Mouse (Mus musculus) right cerebral cortex, postnatal 14 days (tissue): ENCODE measurements around the gene Rab31.

Source experiments
- DNase-seq: peaks from one replicate; pipeline ENCODE4 v3.0.0; 2022

Gene Rab31

GRCm38 (mm10) chr17:65700060-65700459 is 72.5 kb downstream of the Rab31 start:
- DNase-seq = no peak

DNA sequence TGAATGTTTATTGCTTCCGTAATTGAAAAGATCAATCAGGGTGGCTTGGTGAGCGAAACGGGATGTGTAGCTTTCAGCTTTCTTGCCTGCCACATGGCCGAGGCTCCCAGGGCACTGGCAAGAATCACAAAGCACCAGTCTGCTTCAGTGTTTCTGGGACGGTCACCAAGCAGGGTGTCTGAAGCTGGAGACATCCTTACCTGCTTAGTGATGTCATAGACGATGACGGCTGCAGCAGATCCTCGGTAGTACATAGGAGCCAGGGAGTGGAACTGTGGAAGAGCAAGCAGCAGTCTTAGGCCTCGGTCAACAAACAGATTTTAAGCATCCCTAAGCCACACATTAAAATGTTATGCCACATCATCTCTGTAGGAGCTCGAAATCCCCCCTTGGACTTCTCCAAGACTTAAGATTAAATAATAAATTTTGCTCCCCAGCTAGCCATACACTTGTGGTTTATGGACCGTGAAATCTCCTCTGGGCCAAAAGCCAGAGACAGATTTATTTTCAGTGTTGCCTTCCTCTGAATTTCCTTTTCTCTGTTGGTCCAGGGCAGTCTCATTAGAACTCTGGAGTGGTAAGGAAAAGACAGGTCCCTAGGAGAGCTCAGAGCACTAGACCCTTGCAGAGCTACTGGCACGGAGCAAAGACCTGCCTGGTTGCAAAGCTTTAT is 74.6 kb downstream of the Rab31 start:
- DNase-seq = no peak

DNA sequence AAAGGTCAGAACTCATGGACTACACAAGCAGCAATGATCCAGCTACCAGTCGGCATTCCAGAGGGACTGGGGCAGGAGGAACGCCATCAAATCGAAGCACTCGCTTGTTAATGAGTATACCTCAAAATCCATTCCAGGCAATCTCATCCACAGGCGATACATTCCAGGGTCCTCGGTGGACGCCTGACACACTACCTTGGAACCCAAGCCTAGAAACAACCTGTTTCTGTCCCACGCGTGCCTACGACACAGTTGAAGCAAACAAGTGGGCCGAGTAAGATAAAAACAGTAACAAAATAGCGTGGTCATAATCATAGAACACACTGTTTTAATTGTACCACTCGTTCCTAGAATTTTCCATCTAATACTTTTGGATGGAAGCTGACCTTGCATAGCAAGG is 75.6 kb downstream of the Rab31 start:
- no peak for DNase-seq

DNA sequence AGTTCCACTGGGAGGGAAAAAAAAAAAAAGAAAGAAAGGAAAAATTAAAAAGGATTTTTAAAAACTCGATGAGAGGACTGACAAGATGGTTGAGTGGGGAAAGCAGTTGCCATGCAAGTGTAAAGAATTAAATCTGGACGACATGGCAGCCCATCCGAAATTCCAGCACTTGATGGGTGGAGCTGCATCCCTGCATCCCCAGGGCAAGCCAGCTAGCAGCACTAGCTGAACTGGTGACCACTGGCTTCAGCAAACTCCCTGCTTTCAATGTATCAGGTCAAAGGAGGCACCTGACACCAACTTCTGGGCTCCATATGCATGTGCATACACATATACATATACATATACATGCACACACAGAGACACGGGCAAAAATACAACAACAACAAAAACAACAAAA is 80.3 kb downstream of the Rab31 start:
- no peak for DNase-seq

DNA sequence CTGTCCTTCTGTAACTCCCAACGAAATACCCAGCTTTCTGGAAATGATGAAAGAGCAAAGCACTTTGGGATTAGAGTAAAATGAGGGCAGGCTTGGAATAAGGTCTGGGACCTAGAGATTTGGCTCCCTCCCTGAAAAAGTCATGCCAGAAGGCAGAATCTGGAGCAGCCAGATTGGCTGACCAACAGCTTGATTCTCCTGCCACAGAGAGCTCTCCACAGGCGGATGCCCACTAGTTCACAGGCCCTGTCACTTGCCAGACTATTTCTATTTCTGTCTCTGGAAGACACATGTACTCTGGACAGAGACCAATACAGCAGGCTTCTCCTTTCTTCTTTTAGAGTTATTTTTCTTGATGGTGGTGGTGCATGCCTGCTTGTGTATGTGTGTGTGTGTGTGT is 88.8 kb downstream of the Rab31 start:
- DNase-seq = no peak

DNA sequence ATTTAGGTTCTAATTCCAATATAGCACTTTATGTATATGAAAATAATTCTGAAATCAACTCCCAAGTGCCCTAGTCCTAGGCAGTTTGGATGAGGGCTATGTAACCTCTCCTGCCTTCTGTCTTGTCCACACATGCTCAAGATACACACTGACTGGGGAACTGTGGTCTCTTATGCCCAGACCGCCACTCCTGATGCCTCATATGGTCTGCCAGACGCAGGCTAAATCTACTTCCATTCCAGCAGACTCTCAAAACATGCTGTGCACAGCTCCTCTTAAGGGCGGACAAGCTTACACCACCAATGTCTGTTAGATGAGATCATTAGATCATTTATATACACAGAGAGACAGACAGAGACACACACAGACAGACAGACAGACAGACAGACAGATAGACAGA is 89.2 kb downstream of the Rab31 start:
- no peak for DNase-seq

DNA sequence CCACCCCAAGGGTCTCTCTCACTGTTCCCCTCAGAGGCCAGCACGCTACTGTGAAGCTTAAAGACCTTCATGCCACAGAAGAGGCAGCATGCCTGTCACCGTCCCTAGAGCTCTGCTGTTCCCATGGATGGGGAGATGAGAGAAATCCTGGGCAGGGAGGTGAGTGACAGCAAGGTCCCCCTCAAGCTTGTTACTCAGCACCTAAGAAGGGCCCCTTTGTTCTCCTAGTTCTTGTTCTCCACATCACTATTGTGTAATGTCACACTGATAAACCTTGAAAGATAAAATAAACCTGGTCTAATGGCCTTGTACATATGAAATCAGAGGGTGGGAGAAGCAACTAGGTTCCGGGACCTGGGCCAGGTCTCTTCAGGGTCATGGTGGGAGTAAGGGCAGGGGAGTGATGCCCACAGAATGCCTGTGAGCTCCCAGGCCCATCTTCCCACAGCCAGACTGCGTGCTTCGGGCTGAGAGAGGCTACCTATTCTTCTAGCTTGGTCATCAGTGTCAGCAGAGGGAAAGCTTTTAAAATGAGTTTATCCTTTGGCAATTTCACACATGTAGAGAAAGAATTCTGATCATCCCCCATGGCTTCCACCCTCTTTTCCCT is 90.4 kb downstream of the Rab31 start:
- no peak for DNase-seq

GRCm38 (mm10) chr17:65681516-65681915 is 91.0 kb downstream of the Rab31 start:
- no peak for DNase-seq

GRCm38 (mm10) chr17:65680801-65681412 is 91.6 kb downstream of the Rab31 start:
- DNase-seq = no peak

- DNase-seq = no peak
Observed at GRCm38 (mm10) chr17:65679806-65680446, 92.6 kb downstream of the Rab31 start.

DNA sequence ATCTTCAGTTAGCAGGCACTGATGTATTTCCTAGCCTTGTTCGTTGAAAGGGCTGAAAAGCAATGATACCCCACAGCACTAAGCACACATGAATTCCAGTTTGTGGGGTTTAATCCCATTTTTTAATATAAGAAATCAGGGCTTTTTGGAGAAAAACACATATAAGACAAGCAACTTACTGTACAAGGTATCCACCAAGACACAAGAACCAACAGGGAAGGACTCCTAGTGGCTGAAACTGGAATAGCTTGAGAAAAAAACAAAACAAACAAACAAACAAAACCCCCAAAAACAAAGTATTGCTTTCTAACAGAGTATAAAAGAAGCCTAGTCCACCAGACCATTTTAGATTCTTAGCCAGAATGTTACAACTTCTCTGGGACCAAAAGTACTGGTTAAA is 94.8 kb downstream of the Rab31 start:
- no peak for DNase-seq

GRCm38 (mm10) chr17:65676536-65676935 is 96.0 kb downstream of the Rab31 start:
- no peak for DNase-seq

GRCm38 (mm10) chr17:65675985-65676384 is 96.6 kb downstream of the Rab31 start:
- no peak for DNase-seq

GRCm38 (mm10) chr17:65674710-65675171 is 97.8 kb downstream of the Rab31 start:
- no peak for DNase-seq

DNA sequence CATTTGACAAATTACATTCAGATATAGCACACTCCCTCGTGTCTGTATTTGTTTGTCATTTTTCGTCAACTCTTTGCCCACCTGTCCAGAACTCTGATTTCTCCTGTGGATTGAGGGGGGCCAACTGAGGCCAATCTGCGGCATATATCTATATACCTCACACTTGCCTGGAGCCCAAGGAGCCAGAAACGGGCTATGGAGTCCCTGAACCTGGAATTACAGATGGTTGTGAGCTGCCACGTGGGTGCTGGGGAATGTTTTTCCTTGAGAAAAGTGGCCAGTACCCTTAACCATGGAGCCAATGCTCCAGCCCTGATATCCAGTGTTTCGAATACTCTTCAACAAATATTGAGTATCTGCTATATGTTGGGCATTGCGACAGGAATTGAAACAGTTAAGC is 99.6 kb downstream of the Rab31 start:
- DNase-seq = no peak

- no peak for DNase-seq
Observed at GRCm38 (mm10) chr17:65669061-65669460, 103.5 kb downstream of the Rab31 start.

DNA sequence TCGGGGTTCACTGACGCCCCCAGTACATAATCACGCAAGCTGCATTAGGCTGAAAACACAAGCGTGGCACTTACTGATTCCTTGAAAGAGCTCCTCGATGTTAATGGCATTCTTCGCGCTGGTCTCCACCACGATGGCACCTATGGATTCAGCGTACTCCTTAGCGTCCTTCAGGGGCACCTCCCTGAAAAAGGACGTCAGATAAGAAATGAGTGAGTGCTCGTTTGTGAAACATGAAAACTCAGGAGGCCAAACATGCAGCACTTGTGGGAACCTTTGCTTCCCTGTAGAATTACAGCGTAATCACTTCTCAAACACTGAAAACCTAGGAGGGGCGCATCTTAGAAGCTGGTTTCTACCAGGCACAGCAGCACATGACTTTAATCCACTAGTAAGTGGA is 104.8 kb downstream of the Rab31 start:
- DNase-seq = no peak

DNA sequence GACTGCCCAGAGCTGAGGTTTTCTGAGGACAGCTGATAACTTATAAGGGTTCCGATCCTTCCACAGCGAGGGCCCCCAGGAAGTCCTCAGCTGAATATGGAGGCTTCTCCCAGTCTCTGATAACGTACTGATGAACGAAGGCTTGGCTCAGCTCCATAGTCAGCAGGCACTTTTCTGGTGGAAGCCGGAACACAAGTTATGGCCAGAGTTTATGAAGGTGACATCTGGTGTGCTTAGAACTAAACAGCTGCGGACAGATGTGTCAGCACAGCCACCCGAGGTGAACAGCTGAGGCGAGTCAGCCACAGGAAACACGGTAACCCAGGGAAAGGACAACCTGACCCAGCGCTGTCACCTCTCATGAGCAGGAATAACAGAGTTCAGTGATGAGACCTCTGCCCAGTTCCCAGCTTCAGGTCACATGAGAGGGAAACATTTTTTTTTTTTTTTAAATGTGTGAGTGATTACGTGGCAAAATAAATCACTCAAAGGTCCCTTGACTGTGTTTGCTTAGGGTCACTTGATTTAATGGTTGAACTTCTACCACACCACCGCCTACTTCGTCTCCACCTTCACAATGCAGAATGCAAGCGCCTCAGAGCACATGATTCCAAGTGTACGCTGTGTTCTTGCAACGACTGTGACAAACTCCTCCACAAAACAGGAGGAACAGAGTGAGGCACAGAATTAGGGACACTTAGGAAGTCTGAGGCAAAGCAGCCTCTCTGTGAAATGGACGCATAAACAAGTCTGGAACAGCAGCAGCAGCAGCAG is 106.0 kb downstream of the Rab31 start:
- DNase-seq = no peak

- DNase-seq = no peak
Observed at GRCm38 (mm10) chr17:65665786-65666387, 106.7 kb downstream of the Rab31 start.

DNA sequence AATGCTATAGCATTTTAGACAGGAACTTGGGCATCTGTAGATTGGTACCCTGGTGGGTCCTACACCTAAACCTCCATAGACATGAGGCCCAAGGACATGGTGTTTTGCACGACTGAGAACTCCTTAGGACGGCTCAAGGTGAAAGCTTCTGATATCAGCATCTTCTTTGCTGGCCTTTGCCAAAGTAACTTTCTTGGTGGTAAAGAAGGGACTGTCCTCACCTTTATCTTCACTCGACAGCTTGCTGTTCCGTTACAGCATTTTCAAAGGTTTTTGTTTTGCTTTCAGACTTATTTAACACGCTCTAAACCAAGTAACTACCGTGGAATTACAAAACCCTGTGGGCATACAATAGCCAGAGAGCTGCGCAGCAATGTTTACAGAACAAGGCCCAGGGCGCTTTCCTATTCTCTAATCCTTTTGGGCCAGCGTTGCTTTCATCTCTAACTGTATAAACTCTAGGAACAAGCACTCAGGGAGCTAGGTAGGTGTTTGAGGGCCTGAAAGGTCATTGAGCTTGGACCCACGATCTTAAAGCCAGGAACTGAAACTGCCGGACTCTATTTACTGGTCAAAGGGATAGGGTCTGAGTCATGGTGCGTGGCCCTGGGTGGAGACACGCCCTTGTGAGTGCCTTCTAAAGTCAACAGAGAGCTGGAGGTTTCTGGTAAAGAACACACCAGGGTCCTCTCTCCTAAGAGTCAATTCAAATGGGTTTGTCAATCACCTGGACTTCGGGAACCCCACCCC is 109.0 kb downstream of the Rab31 start:
- no peak for DNase-seq

DNA sequence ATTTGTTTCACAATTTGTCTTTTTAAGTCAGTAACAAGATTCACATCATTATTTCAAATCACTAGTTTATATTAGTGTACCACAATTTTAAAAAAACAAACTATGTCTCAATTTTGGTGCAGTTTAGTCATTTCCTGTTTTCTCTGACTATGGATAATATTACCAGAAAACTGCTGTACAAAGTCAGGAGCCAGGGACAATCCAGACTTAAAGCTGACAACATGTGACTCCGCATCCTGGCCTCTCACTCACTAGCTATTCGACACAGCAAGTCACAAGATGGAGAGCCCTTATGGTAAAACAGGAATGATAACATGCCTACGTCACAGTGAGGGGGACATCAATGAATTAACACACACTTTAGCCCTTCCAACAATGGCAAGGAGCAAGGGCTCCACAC is 109.9 kb downstream of the Rab31 start:
- DNase-seq = no peak

DNA sequence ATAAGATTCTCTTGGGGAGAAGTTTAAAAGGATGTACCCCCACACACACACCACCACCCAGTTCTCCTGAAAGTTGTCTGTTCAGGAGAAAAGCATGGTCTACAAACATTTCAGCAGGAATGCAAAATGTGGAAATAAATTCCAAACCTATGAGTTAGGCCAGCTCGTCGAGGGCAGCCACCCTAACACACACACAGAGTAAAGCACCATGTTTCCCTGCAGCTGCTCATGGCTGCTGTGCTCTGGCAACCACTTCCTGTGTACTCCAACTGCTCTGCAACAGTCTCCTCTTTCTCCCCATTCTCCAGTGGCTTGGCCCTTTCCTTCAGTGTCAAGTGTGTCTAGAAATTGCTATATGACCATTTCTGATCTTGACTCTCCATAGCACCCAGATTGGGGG is 114.1 kb downstream of the Rab31 start:
- no peak for DNase-seq
